Mouse (Mus musculus) brain, embryonic 18.5 days (tissue): ENCODE measurements around the gene B2m.
"Not testable (repeated sequence)": the region's sequence is repeated elsewhere in the genome, so short reads cannot be mapped to it uniquely, and the experiment has no call there.

ENCODE experiments used
- DNase-seq: peaks from one replicate; pipeline ENCODE4 v3.0.0-alpha.2; 2012; ENCODE audit warnings: low read depth, low spot score

The B2m gene

DNA sequence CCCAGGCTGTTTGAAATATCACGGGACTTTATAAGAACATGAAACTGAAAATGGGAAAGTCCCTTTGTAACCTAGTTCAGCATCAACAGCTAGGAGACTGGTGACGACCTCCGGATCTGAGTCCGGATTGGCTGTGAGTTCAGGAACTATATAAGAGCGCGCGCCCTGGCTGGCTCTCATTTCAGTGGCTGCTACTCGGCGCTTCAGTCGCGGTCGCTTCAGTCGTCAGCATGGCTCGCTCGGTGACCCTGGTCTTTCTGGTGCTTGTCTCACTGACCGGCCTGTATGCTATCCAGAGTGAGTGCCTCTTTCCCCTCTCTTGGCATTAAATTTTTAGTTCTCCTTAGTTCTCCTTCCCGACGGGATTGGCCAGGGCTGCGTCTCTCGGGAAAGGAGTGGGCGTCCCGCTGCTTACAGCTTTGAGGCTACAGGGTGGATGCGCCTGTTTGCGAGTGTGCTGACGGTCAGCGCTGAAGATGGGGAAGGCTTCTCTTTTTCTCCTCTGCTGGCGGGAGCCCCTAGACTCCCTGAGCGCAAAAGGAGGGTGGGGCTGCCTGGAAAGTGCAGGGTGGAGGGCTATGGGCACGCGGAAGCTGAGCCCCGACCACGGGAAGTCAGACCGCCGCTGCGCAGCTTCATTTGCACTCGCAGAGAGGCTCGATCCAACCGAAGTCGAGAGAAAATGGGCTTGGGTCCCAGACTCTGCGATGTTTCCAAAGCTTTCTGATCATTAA is at the start of gene B2m:
Gene B2m, plus strand, starts transcription at position 179 of the 734 bp plus-strand sequence.
- DNase-seq: peak; percentile 79

DNA sequence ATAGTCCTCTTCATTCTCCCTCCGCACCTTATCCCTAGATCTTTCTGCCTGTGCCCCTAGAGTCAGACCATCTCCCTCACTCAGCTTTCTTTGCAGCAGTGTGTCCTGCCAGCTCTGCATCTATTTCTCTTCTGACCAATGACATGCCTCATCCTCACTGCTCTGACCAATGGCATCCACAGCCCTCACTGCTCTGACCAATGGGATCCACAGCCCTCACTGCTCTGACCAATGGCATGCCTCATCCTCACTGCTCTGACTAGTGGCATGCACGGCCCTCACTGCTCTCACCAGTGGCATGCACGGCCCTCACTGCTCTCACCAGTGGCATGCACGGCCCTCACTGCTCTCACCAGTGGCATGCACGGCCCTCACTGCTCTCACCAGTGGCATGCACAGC is 49.8 kb upstream of the B2m start:
- DNase-seq: not testable (repeated sequence)

- no peak for DNase-seq
Measured at GRCm38 (mm10) chr2:122102070-122102469, 45.4 kb upstream of the B2m start.

DNA sequence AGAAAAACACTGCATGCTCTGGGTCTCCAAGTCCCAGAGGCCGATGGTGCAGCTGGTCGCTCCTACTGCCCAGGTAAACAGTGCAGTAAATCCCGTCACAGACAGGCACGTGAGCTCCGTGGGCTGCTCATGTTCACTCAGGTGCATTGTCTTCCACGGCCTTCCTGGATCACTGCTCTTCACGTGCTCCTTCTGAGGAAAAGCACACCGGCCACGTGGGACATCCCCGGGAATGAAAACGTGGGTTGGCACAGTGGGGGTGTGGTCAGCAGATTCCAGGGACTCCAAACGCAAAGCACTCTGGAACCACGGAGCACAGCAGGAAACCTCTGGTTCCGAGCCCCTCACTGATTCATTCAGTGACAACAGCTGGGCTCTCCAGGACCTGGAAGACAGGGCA is 39.4 kb upstream of the B2m start:
- DNase-seq: no peak

DNA sequence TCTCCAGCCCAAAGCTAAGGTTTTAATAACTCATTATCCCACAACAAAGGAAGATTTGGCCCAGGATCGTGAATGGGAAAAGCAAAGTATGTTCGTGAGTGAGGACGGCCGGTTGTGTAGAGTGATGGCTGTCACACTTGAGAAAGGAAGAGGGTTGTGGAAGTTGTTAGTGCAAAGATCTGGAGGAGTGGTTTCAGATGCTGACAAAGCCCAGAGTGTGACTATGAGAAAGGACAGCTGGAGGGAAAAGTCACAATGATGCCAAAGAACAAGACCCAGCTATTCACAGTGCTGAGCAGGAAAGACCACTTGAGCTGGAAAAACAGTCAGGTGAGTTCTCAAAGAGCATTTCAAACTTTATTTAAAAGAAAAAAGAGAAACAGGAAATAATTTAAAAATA is 37.8 kb upstream of the B2m start:
- DNase-seq: no peak

DNA sequence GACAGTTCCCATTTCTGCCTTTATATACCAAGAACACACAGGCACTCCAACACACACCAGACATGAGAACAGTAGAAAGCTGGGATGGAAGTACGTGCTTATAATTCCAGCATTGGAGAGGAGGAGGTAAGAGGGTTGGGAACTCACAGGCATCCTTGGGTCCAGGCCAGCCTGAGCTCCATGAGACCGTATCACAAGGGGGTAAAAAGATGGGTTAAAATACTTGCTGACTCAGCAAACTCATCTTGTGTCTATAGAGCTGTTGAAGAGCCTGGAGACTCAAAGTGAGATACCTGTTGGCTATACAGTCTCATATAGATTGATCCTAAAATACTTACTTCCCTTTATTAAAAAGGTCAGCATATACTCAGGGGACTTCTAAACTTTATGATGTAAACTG is 30.6 kb upstream of the B2m start:
- DNase-seq: no peak

- peak; percentile 93 for DNase-seq
Measured at GRCm38 (mm10) chr2:122117961-122118958, 29.2 kb upstream of the B2m start, which contains the start of gene Spg11. TSS of gene Spg11 (minus strand) at chr2:122118386.

DNA sequence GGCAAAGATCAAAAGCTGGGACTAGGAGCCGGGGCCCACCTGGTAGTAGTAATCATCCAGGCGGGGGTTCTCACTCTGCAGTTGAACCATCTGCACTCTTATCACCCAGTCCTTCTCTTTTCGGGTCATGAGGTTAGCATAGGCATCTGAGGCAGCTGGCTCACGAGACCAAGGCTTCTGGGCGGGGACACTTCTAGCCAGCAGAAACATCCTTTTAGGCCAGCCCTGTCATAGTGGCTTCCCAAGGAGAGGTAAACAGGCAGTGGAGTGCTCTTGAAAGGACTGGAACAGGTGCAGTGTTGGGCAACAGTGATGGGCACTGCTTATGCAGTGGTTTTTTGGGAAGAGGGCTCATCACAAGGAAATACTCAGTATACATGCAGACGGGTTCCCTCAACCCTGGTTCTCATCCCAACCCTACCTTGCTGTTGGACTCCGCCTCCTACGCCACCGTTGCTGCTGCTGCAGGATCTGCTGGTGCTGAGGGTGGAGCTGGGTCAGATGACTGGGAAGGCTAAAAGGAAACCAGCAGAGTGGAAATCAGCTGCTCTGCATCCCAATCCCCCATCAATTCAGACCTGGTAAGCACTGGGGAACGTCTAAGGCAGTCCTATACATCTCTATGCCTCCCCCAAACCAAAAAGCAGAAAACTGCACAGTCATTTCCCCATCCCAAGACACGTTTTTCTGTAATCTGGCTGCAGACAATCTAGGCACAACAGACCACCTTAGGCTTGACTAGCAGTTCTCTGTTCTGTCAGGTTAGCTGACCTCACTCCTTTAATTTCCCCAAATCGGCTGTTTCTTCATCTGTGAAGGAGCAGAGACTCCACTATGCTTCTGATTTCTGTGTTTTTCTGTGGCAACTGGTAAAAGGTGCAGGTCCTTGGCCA is 21.6 kb upstream of the B2m start:
- DNase-seq: no peak

GRCm38 (mm10) chr2:122126765-122127347 is 20.6 kb upstream of the B2m start:
- no peak for DNase-seq

- no peak for DNase-seq
Measured at GRCm38 (mm10) chr2:122127635-122128034, 19.9 kb upstream of the B2m start.

DNA sequence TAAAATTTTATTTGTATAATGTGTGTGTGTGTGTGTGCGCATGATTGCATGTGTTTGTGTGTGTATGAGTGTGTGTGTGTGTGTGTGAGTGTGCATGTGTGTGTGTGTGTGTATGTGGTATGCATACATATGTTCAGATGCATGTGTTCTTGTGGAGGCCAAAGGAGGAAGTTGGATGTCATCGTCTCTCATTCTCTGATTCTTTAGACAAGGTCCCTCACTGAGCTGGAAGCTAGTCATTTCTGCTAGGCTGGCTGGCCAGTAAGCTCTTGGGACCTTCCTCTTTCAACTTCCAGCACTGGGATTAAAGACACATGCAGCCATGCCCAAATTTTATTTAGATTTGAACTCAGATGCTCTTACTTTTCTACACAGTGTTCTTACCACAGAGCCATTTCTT is 15.4 kb upstream of the B2m start:
- DNase-seq: no peak

GRCm38 (mm10) chr2:122132618-122133017 is 14.9 kb upstream of the B2m start:
- DNase-seq: no peak

GRCm38 (mm10) chr2:122137839-122138465 is 9.5 kb upstream of the B2m start:
- DNase-seq: no peak

- DNase-seq: no peak
Measured at GRCm38 (mm10) chr2:122140815-122141214, 6.7 kb upstream of the B2m start.

DNA sequence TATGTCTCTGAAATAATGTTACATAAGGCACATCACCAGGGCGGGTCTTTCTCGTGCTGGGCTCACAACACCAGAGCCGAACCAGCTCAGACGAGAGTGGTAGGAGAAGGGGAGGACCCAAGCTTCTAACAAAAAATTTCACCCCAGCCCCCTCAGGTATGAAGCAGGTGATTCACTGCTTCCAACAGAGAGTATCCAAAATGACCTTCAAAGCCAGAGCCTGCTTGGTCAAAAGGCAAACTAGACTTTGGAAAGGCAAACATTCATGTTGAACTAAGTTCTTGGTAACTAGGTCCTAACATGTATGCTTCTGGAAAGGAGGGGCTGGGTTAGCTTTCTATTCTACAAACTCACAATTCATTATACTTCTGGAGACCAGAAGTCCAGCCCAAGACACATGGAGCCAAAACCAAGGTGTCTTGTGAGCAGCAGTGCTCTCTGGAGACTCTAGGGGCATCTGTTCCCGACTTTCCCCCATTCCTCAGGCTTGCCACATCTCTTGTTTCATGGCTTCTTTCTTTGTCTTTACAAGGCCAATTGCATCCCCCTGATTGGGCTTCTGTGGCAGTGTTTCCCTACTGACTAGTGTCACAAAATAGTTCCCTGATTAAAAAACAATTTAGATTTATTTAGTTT is 6.0 kb upstream of the B2m start:
- DNase-seq: no peak

DNA sequence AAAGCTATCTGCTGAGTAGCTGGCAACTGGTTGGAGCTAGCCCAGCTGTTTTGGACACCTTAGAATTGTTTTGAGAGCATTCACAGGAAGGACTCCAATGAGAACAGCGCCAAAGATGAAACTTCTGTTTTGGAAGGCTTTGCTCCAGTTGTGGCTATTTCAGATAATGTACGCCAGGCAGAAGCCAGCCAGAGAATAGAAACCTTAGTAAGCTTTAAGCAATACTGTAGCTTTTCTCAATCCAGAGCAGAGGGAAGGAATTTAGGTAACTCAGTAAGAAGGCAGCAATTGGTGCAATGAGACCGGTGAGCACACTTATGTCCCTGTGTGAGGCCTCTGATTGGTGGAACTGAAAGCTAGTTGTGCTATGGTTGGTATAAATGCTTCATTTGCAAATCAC is 4.4 kb upstream of the B2m start:
- no peak for DNase-seq

DNA sequence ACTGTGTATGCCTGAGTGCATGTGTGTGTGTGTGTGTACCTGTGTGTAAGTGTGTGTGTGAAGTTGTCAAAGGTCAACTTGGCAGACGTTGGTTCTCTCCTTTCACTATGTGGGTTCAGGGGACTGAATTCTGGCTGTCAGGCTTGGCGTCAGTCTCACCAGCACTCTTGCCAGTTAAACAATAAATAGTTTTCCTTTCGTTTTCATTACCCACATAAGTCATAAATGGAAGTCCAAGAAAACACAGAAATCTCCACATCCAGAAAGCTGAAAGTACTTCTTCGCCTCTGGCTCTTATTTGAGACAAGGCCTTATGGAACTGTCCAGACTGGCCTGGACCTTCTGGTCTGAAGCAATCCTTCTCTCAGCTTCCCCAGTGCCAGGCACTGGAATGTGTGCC is 1.7 kb upstream of the B2m start:
- DNase-seq: no peak

DNA sequence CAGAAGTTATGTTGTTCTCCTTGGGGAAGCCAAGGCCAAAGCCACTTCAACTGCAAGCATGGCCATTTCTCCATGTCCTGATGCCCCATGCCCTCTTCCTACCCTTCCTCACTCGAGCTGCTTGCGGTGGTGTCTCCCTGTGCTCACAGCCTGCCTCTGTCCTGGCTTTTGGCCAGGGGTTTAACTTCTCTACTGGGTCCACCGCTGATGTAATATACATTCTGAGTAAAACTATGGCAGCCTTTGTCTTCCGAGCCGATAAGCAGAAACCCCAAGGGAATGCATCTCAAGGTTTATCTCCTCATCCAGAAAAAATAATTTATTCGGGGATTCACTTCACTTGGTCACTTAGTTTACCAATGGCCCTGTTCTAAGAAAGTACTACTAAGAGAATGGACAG is 799 bp upstream of the B2m start:
- no peak for DNase-seq

DNA sequence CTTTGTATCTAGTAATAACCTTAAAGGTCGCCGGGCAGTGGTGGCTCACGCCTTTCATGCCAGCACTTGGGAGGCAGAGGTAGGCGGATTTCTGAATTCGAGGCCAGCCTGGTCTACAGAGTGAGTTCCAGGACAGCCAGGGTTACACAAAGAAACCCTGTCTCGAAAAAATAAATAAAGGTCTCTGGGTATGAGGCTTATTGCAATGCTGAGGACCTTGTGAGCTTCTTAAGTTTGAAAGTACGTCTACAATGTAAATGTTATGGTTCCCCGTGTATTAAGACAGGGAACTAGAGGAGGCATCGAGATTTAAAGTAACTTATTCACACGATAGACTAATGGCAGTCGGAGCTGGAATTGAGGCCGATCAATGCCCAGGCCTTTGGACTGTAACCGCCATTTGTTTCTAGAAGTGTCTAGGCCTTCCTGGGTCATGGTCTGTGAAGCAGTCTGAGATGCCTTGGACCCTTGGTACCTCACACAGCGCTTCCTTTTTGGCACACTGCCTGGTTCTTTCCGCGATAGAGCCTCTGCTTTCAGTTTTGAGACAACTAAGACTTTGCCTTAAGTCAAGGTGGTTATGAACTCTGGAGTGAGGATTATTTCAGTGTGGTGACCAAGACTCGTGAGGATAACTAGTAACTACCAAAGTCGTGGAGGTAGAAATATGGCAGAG is 894 bp downstream of the B2m start:
- DNase-seq: no peak

DNA sequence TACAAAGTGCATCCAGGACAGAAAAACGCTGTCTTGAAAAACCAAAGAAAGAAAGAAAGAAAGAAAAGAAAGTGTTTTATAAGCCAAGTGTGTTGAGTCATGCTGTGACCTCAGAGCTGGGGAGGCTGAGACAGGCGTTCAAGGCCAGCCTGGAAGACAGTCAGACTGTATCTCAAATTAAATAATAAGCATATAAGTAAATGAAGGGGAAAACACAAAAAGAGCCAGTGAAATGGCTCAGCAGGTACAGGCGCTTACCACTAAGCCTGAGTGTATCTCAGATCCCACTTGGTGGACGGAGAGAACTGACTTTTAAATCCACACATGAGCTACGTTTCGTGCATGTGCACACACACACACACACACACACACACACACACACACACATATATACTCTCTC is 1.8 kb downstream of the B2m start:
- DNase-seq: no peak
